Mouse (Mus musculus) ES-E14 (cell line): ENCODE results near the gene Fgf9. TPM values are rescaled to one million over a fixed set of nuclear protein-coding genes. Genes with fewer than 3 reads are reported as not detected.

Experiments used
- DNase-seq: peaks from one replicate; pipeline ENCODE4 v3.0.0-alpha.2; 2013; ENCODE audit warnings: low read depth, low spot score
- H3K27ac ChIP-seq: 2 replicates; pipeline ENCODE4 v1.5.1; 2012; ENCODE audit warnings: low read depth, mild to moderate bottlenecking, low read length, moderate library complexity, mixed read lengths; ENCODE audit not compliant: poor library complexity, insufficient read depth, severe bottlenecking
- H3K36me3 ChIP-seq: 2 replicates; pipeline ENCODE4 v1.6.1; 2012; ENCODE audit warnings: mild to moderate bottlenecking, low read length, moderate library complexity, mixed read lengths; ENCODE audit not compliant: control insufficient read depth, poor library complexity, insufficient read depth, severe bottlenecking
- H3K4me1 ChIP-seq, 2 experiments: fragments of 150-350 bp in 1 of 2; sonication (generic) in 1 of 2; 2 replicates each; pipeline ENCODE4 v1.6.1; 2012; ENCODE audit warnings: low read length in 2 of 2, mild to moderate bottlenecking in 1 of 2, mixed read lengths in 1 of 2; ENCODE audit not compliant: control insufficient read depth in 2 of 2, insufficient read depth in 2 of 2, poor library complexity in 1 of 2
- H3K4me3 ChIP-seq, 2 experiments: fragments of 150-350 bp in 1 of 2; sonication (generic) in 1 of 2; 2 replicates each; pipeline ENCODE4 v1.5.1; 2012; ENCODE audit warnings: low read length in 2 of 2, low read depth in 1 of 2, mild to moderate bottlenecking in 1 of 2, mixed read lengths in 1 of 2; ENCODE audit not compliant: insufficient read depth in 1 of 2, poor library complexity in 1 of 2, severe bottlenecking in 1 of 2
- H3K9ac ChIP-seq: 2 replicates; pipeline ENCODE4 v1.6.1; 2012; ENCODE audit warnings: low read depth, mild to moderate bottlenecking, low read length, mixed read lengths; ENCODE audit not compliant: poor library complexity, insufficient read depth, severe bottlenecking
- H3K9me3 ChIP-seq: fragments of 150-350 bp; sonication (generic); 2 replicates; pipeline ENCODE4 v1.6.1; 2012; ENCODE audit warnings: low read depth, mild to moderate bottlenecking, low read length; ENCODE audit not compliant: control insufficient read depth, insufficient read depth
- CHD2 ChIP-seq: IDR thresholded peaks from 2 replicates; pipeline ENCODE4 v1.6.1; 2014; ENCODE audit warnings: mild to moderate bottlenecking, low read depth, low read length, inconsistent platforms
- HCFC1 ChIP-seq: IDR thresholded peaks from 2 replicates; pipeline ENCODE4 v1.6.1; 2012; ENCODE audit warnings: low read length, inconsistent platforms, borderline replicate concordance; ENCODE audit not compliant: insufficient read depth
- MAFK ChIP-seq: IDR thresholded peaks from 2 replicates; pipeline ENCODE4 v1.6.1; 2014; ENCODE audit warnings: mild to moderate bottlenecking, low read depth, low read length, inconsistent platforms; ENCODE audit not compliant: insufficient read depth
- ZC3H11A ChIP-seq: IDR thresholded peaks from 2 replicates; pipeline ENCODE4 v1.6.1; 2012; ENCODE audit warnings: low read depth, mild to moderate bottlenecking, inconsistent platforms, low read length, borderline replicate concordance
- ZNF384 ChIP-seq: IDR thresholded peaks from 2 replicates; pipeline ENCODE4 v1.6.1; 2012; ENCODE audit warnings: low read depth, low read length, inconsistent platforms
- in situ Hi-C, 2 experiments: fragments of 600-800 bp; cut with MboI; formaldehyde crosslinking; loops; one replicate each; pipeline ENCODE4 v1.15.1; 2025; ENCODE audit warnings: low sequenced_read_pairs in 2 of 2, inconsistent platforms in 1 of 2; ENCODE audit not compliant: unreplicated experiment in 2 of 2
- total RNA-seq: library from RNA; depleted of rRNA; stranded (reverse); fragments of 300-350 nt; gene quantifications from 2 replicates; pipeline ENCODE4 v1.2.3, GENCODE M21; 2012; rRNA removed

Gene Fgf9
- not detected in 2 replicates for total RNA-seq

DNA sequence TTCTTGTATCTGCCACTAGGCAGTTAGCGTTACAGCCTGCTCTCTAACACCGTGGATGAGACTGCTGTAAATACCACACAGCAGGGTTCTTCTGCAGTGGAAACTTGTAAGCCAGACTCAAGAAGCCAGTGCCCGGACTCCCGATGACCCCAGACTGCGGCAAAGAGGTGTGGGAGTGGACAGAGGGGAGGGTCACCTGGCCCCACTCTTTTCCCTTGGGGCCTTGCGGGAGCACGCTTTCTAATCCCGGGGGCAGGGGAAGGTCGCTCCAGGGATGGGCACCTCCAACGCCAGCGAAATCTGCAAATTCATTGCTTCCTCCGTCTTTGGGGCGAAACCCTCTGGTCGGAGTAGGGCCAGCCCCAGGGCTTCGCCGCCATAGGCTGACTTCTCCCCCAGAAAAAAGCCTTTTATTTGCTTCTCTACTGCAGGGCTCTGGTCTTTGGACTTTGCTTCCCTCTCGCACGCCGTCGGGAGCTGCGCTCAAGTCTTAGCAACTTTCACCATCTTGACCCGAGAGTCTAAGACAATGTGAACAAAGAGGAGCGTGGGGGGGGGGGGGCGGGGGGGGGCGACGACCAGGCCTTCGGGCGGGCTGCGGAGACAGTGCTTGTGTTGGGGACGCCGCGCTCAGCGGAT, at the start of gene Fgf9:
Gene Fgf9 (plus strand): TSS at position 67 of the 639 bp plus-strand sequence.
- H3K4me3 ChIP-seq: peak within 1 kb of the TSS; percentile 55 to 67
- H3K27ac ChIP-seq: no peak within 1 kb of the TSS
- no peaks in the 10 kb centered on the region for H3K9me3 ChIP-seq
- H3K36me3 ChIP-seq: no peaks in the 10 kb centered on the region
- no peak for TF ChIP-seq ZC3H11A
- no peak within 1 kb of the TSS; the same call in 1 of the 2 replicates for H3K9ac ChIP-seq
- in situ Hi-C loops: loop anchor here in 1 of 2 experiments (10.0 kb wide), 1 partner anchor 326 kb away; the partner anchor contains the start of gene Gm49361
- DNase-seq: no peak
- no peaks in the 10 kb centered on the region for H3K4me1 ChIP-seq

DNA sequence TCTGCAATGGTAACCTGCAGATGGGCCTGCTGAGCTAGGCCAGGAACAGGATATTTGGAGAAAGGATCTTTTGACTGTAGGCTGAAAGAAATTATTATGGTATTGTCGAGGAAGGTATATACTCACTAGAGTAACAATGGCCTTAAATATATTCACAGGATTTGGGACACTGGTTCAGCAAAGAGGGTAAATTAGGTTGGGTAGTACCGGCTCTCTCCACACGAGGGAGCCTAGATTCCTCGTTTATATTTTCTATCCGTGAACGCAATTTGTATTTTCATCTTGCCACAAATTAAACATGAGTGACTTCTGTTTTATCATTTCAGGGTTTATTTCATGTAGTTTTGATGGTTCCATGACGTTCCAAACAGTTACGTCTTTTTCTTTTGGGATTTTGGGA, 35.8 kb upstream of the Fgf9 start:
- Histone ChIP-seq H3K4me3 (no peak overlapping the region), H3K27ac (no peak overlapping the region), H3K9me3 (no peaks in the 10 kb centered on the region), H3K4me1 (no peaks in the 10 kb centered on the region), H3K36me3 (no peaks in the 10 kb centered on the region), H3K9ac (no peak overlapping the region)
- in situ Hi-C loops: loop anchor here in 1 of 2 experiments (25.0 kb wide), 1 partner anchor 1078 kb away; no protein-coding TSS in a partner anchor
- DNase-seq: peak; percentile 16
- TF ChIP-seq MAFK (0 out of 2 replicates have a peak, but pooled peaks have one; percentile 5), HCFC1 (no peak), ZC3H11A (peak; percentile 73; the same call in 1 of the 2 replicates), CHD2 (no peak)

DNA sequence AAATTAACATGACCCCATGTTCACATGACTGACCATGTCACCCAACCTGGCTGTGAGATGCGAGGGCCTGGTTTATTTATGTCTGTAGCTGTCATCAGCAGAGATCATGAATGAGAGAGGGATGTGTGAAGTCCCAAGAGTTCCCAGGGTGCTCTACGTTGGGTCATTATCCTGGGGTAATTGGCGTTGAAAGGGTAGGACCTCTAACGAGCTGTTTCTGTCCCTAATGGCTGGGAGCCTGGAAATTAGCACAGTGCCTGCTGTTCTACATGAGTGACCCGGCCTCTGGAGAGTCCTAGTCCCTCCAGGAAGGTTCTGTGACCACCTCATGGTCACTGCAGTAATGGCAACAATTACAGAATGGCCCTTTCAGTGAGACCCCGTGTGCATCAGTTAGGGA, 34.2 kb upstream of the Fgf9 start:
- TF ChIP-seq ZNF384 (no peak), CHD2 (no peak), ZC3H11A (no peak), HCFC1 (no peak), MAFK (no peak)
- no peak for DNase-seq
- no peaks in the 10 kb centered on the region for H3K4me1 ChIP-seq
- H3K4me3 ChIP-seq: no peak overlapping the region
- H3K36me3 ChIP-seq: no peaks in the 10 kb centered on the region
- no peak overlapping the region for H3K27ac ChIP-seq
- H3K9me3 ChIP-seq: no peaks in the 10 kb centered on the region
- in situ Hi-C loops: loop anchor here in 1 of 2 experiments (25.0 kb wide), 1 partner anchor 1076 kb away; no protein-coding TSS in a partner anchor
- H3K9ac ChIP-seq: no peak overlapping the region

DNA sequence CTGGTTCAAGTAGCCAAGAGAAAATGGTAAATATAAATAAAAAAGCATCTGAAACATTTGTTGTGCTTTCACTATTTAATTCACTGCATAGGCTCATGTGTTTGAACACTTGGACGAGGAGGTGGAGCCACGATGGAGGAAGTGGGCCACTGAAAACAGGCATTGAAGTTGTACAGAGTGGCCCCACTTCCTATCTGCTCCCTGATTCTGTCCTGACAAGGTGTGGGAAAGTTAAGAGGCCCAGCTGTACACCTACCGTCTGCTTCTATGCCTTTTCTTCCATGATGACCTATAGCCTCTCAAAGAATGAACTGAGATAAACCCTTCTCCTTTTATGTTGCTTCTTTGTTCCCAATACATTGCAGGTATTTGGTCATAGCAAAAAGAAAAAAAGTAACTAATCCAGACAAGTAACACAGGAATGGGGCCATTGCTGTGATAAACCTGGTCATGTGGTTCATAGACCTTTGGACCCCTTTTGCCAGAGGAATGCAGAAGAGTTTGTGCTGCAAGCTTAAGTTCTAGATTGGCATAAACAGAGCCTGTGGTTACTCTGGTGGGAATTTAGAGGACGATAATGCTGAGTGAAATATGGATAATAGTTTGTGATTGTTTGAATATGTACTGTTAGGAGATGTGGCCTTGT, 23.6 kb upstream of the Fgf9 start:
- Histone ChIP-seq H3K4me1 (no peaks in the 10 kb centered on the region), H3K9me3 (peaks cover 6% of the 10 kb centered on the region), H3K9ac (no peak overlapping the region), H3K27ac (no peak overlapping the region), H3K4me3 (no peak overlapping the region), H3K36me3 (no peaks in the 10 kb centered on the region)
- TF ChIP-seq ZC3H11A (no peak), MAFK (no peak), CHD2 (no peak), ZNF384 (no peak), HCFC1 (no peak)
- DNase-seq: no peak
- in situ Hi-C loops: loop anchor here in 1 of 2 experiments (25.0 kb wide), 1 partner anchor 1066 kb away; no protein-coding TSS in a partner anchor
